Comparison of ENCODE assay signal across 25 mouse cellular contexts in the genomic region with DNA sequence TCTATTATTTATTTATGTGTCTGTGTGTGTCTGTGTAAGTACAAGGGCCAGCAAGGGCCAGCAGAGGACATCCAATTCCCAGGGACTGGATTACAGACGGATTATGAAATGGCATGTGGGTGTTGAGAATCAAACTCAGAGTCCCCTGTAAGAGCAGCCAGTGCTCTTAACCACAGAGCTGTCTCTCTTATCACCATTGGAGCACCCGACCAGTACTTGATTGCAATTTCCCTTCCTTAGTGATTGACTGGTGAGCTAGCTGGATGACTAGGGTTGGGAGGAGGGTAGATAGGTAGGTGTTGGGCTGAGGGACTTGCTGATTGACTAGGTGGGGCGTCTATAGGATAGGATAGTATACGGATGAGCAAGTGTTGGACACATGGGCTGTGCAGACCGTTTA. TPM values are rescaled to one million over a fixed set of nuclear protein-coding genes. Genes with fewer than 3 reads are reported as not detected.
DNase-seq lines count a peak whose midpoint lies in the region; ATAC-seq and TF ChIP-seq lines count a peak whose summit lies in the region.
"Had no signal": no experiment of that assay in that cellular context is flagged by ENCODE, and none has a peak within 500 bp of the region (broad histone marks: within the 10 kb centered on the region; RNA-seq: fewer than 3 reads in every experiment).

No protein-coding gene starts in this region.

- ATAC-seq in megakaryocyte progenitor cell, adult 5-6 weeks (replicated peaks; ENCODE audit: poor library complexity), result peak; percentile 35; the same call in 1 of the 2 replicates
- peak; percentile 31; the same call in 1 of the 2 replicates for ATAC-seq in megakaryocyte-erythroid progenitor cell, adult 5-6 weeks (replicated peaks; ENCODE audit: low FRiP score, low TSS enrichment, poor library complexity, severe bottlenecking)
- ATAC-seq: activated CD4-positive, CD25-positive, alpha-beta regulatory T cell, adult 4 months; CD4-positive, CD25-positive, alpha-beta regulatory T cell, adult 4 months; Patski had no signal

- no peaks in the 10 kb centered on the region for H3K27me3 ChIP-seq in MEL (ENCODE audit: control insufficient read depth in 1 of 2, insufficient read depth in 2 of 2, low read length in 2 of 2)
- H3K27me3 ChIP-seq: Patski had no signal

- peak in 1 of 2 experiments; percentile 26; a peak in 3 of 4 replicates for TF ChIP-seq EP300 in MEL (IDR thresholded peaks at IDR 0.05; ENCODE audit: low read depth in 1 of 2, low read length in 2 of 2)

- no peaks in the 10 kb centered on the region for H3K9me3 ChIP-seq in MEL (replicated peaks; ENCODE audit: insufficient read depth, low read length)
- H3K9me3 ChIP-seq: G1E had no signal

- no peak for TF ChIP-seq CTCF in MEL (IDR thresholded peaks at IDR 0.05 in 2 of 3, conservative IDR thresholded peaks at IDR 0.05 in 1 of 3; ENCODE audit: control insufficient read depth in 1 of 3, insufficient read depth in 1 of 3, low read depth in 2 of 3, low read length in 3 of 3, poor library complexity in 1 of 3, severe bottlenecking in 1 of 3)

- H3K36me3 ChIP-seq in MEL (ENCODE audit: control insufficient read depth in 1 of 2, insufficient read depth in 2 of 2, low read length in 2 of 2), result peaks cover 0 to 8% of the 10 kb centered on the region in 2 experiments; a peak in 2 of 4 replicates
- H3K36me3 ChIP-seq: G1E had no signal

- peak; percentile 55 for DNase-seq in MEL (ENCODE audit: low read depth, low spot score)
- DNase-seq in lung, postnatal 4 days, result no peak
- DNase-seq in heart, adult 11 months, result no peak
- DNase-seq in spleen, postnatal 4 days (ENCODE audit: low spot score in 2 of 2), result no peak
- DNase-seq: adrenal gland, adult 2 months; adrenal gland, adult 8-10 months; adrenal gland, postnatal 10 days; adrenal gland, postnatal 14 days; adrenal gland, postnatal 25 days; adrenal gland, postnatal 36 days; B cell, adult 2 months; cerebellum, adult 11 months; cerebellum, adult 11-12 months; cerebellum, adult 18-20 months; cerebellum, adult 2 months had no signal

- no peak overlapping the region for H3K27ac ChIP-seq in MEL (ENCODE audit: control insufficient read depth, low read depth, low read length)

- no peak overlapping the region for H3K4me3 ChIP-seq in MEL (ENCODE audit: control insufficient read depth in 1 of 2, insufficient read depth in 1 of 2, low read depth in 2 of 2, low read length in 2 of 2)

- no peak for TF ChIP-seq POLR2A in MEL (IDR thresholded peaks at IDR 0.05; ENCODE audit: control insufficient read depth in 1 of 2, insufficient read depth in 1 of 2, low read depth in 1 of 2, low read length in 2 of 2, poor library complexity in 1 of 2)

- H3K4me1 ChIP-seq in MEL (ENCODE audit: control insufficient read depth in 1 of 2, insufficient read depth in 2 of 2, low read length in 2 of 2), result peaks cover 0 to 15% of the 10 kb centered on the region in 2 experiments; a peak in 2 of 4 replicates

- H3K79me2 ChIP-seq in MEL (ENCODE audit: control insufficient read depth, insufficient read depth, low read length, poor library complexity), result no peaks in the 10 kb centered on the region

- no peak for TF ChIP-seq RAD21 in MEL (IDR thresholded peaks at IDR 0.05; ENCODE audit: low read depth, low read length)

- H3K9ac ChIP-seq in MEL (ENCODE audit: control insufficient read depth, low read depth, low read length, poor library complexity, severe bottlenecking), result no peak overlapping the region

TF ChIP-seq in MEL, 35 proteins besides CTCF, POLR2A, EP300 and RAD21:
- peak; percentile 75 for TF ChIP-seq RCOR1 (IDR thresholded peaks at IDR 0.05; ENCODE audit: low read depth, low read length)
- TF ChIP-seq ZKSCAN1 (IDR thresholded peaks at IDR 0.05; ENCODE audit: low read depth, low read length), result no peak
- no peak for TF ChIP-seq MAX (IDR thresholded peaks at IDR 0.05; ENCODE audit: low read length)
- TF ChIP-seq GATA1 (IDR thresholded peaks at IDR 0.05; ENCODE audit: low read depth, low read length), result 0 out of 2 replicates have a peak, but pooled peaks have one; percentile 40
- no peak for TF ChIP-seq ELF1 (IDR thresholded peaks at IDR 0.05; ENCODE audit: low read depth, low read length)
- TF ChIP-seq TAL1 (IDR thresholded peaks at IDR 0.05; ENCODE audit: low read length), result peak; percentile 16; the same call in 1 of the 2 replicates
TF ChIP-seq in MEL: peak in this region for 3.

RNA-seq across cellular contexts. Expression of a gene that starts 3.4 kb away (rescaled TPM):
- total RNA-seq in MEL (2012; rRNA removed), result not detected in 2 replicates
- under 1 TPM in 1 of 2 experiments, not detected in 1; 0.45 TPM for polyA plus RNA-seq in MEL (2012; ENCODE audit: insufficient read depth in 1 of 2, insufficient read length in 2 of 2, low read depth in 1 of 2, low replicate concordance in 2 of 2, missing spikeins in 1 of 2)
- not detected in 2 replicates for total RNA-seq in megakaryocyte progenitor cell, adult 5-6 weeks (2015)
- total RNA-seq in megakaryocyte progenitor cell, adult 5-6 weeks (2017), result not detected in 2 replicates
- not detected in 2 replicates for total RNA-seq in megakaryocyte-erythroid progenitor cell, adult 5-6 weeks (2014; fragmentation: Nextera tagmentation)
- not detected in 2 replicates for total RNA-seq in megakaryocyte-erythroid progenitor cell, adult 5-6 weeks (2017)
- total RNA-seq: adrenal gland, adult 2 months; adrenal gland, postnatal 14 days; adrenal gland, postnatal 25 days; adrenal gland, postnatal 36 days; CH12.LX; ES-E14 had no signal
- polyA plus RNA-seq: activated CD4-positive, CD25-positive, alpha-beta regulatory T cell, adult 4 months; adrenal gland, adult 2 months; brain, embryonic 14.5 days; C2C12; CD4-positive, CD25-positive, alpha-beta regulatory T cell, adult 4 months; cerebellum, adult 2 months; G1E had no signal

RNA-seq across cellular contexts. Expression of a gene that starts 10.4 kb away (rescaled TPM):
- total RNA-seq in MEL (2012; rRNA removed), result 8.9 and 9.0 TPM in 2 replicates
- 1 to 10 TPM in 1 of 2 experiments, not detected in 1; 9.4 TPM for polyA plus RNA-seq in MEL (2012; ENCODE audit: insufficient read depth in 1 of 2, insufficient read length in 2 of 2, low read depth in 1 of 2, low replicate concordance in 2 of 2, missing spikeins in 1 of 2)
- total RNA-seq in megakaryocyte progenitor cell, adult 5-6 weeks (2015), result 0.76 and 1.2 TPM in 2 replicates
- 1.5 and 1.9 TPM in 2 replicates for total RNA-seq in megakaryocyte progenitor cell, adult 5-6 weeks (2017)
- 1.1 TPM in 1 of 2 replicates, not detected in the other for total RNA-seq in megakaryocyte-erythroid progenitor cell, adult 5-6 weeks (2014; fragmentation: Nextera tagmentation)
- total RNA-seq in megakaryocyte-erythroid progenitor cell, adult 5-6 weeks (2017), result 0.19 and 0.94 TPM in 2 replicates

RNA-seq across cellular contexts. Expression of a gene that starts 21.0 kb away (rescaled TPM):
- total RNA-seq in MEL (2012; rRNA removed), result 78.7 and 82.4 TPM in 2 replicates
- polyA plus RNA-seq in MEL (2012; ENCODE audit: insufficient read depth in 1 of 2, insufficient read length in 2 of 2, low read depth in 1 of 2, low replicate concordance in 2 of 2, missing spikeins in 1 of 2), result 100 to 1,000 TPM in 1 of 2 experiments, not detected in 1; 110 TPM
- total RNA-seq in megakaryocyte progenitor cell, adult 5-6 weeks (2015), result 12.0 and 15.7 TPM in 2 replicates
- total RNA-seq in megakaryocyte progenitor cell, adult 5-6 weeks (2017), result 20.7 and 22.1 TPM in 2 replicates
- 51.5 and 66.1 TPM in 2 replicates for total RNA-seq in megakaryocyte-erythroid progenitor cell, adult 5-6 weeks (2014; fragmentation: Nextera tagmentation)
- 26.4 and 27.7 TPM in 2 replicates for total RNA-seq in megakaryocyte-erythroid progenitor cell, adult 5-6 weeks (2017)

RNA-seq across cellular contexts. Expression of a gene that starts 29.5 kb away (rescaled TPM):
- 12.2 and 12.3 TPM in 2 replicates for total RNA-seq in MEL (2012; rRNA removed)
- 10 to 100 TPM in 1 of 2 experiments, not detected in 1; 12.4 TPM for polyA plus RNA-seq in MEL (2012; ENCODE audit: insufficient read depth in 1 of 2, insufficient read length in 2 of 2, low read depth in 1 of 2, low replicate concordance in 2 of 2, missing spikeins in 1 of 2)
- 8.8 and 9.3 TPM in 2 replicates for total RNA-seq in megakaryocyte progenitor cell, adult 5-6 weeks (2015)
- total RNA-seq in megakaryocyte progenitor cell, adult 5-6 weeks (2017), result 7.2 and 9.2 TPM in 2 replicates
- total RNA-seq in megakaryocyte-erythroid progenitor cell, adult 5-6 weeks (2014; fragmentation: Nextera tagmentation), result 8.6 and 9.5 TPM in 2 replicates
- 10.2 and 10.4 TPM in 2 replicates for total RNA-seq in megakaryocyte-erythroid progenitor cell, adult 5-6 weeks (2017)
